Mouse (Mus musculus): Measurements from ENCODE around the gene Gm10681.
A peak's percentile ranks its signal among the peaks of the same experiment; 100 is the strongest.
"Not testable (repeated sequence)": the region's sequence is repeated elsewhere in the genome, so short reads cannot be mapped to it uniquely, and the experiment has no call there.

Gene Gm10681

DNA sequence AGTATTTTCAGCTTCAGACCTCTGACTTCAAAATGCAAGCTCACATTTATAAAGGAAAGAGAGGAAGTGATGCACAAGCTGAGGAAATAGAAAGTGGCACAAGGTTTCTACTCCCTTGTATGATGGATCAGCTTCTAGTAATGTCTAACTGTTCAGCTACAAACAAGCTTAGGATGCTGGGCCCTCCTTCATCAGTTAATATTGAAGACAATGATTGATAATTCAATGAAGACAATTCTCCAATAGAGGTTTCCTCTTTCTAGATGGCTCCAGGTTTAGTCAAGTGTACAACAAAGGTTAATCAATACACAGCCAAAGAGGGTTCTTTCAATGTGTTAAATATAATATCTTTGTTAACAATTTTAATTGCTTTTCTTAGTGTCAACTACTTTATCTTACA lies at the start of gene Gm10681:
TSS of gene Gm10681 (minus strand) at position 101 of the 400 bp plus-strand sequence.
- DNase-seq (ENCODE audit: inconsistent age in 2 of 2, low spot score in 1 of 2), result no peak

DNA sequence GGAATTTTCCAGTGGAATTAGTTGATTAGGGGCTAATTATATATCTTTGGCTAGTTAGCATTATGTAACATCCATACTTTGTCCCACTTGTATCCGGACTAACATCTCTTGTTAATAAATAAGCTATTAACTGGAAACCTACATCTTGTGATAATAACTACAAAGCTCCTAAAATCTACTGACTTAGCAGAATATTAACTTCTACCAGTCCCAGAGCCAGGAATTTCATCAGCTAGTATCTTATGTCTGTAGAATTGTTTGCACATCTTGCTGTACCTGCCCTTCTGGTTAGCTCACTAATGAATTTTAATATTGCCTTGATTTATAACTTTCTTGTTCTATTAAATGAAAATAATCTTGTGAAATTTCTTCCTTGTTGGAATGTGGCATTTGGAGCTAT lies 46.5 kb upstream of the Gm10681 start:
- no peak for DNase-seq (ENCODE audit: inconsistent age in 2 of 2, low spot score in 1 of 2)

- no peak for DNase-seq (ENCODE audit: inconsistent age in 2 of 2, low spot score in 1 of 2)
Measured at GRCm38 (mm10) chr3:98630152-98630551, 41.5 kb upstream of the Gm10681 start, which contains the start of gene Hsd3b5. Hsd3b5 (minus strand) TSS chr3:98630252.

DNA sequence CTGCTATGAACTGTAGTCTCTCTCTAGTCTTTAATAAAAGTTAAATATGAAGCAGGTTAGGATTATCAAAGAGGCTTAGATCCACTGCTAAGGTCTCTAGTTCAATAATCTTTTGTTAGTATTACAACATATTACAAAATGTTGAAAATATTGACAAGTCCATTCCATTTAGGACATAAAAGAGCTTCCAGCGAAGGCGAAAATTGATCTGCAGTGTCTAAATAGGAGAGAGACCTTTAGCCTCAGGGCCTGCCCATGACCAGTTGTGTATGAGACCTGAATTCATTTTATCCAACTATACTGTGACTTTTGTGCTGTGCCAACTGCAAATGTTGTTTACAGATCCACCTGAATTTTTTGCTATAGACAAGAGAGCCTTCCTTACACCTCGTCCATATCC lies 41.0 kb upstream of the Gm10681 start:
- no peak for DNase-seq (ENCODE audit: inconsistent age in 2 of 2, low spot score in 1 of 2)

DNA sequence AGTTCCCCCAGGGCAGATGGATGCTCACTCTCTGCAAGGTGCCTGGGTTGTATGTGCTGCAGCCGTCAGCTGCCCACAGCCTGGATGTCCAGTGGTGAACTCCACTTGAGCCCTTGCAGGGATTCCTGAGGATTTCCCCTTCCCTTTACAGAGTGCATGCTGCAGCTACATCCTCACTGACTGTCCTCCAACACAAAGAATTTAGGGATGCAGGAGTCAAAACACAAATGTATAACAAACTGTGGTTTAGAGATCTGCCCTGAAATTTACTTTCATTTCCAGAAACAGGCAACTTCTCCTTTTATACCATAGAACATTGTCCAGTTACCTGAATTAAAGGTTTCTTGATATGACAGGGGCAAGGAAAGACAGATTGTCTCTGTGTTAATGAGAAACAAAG lies 28.2 kb upstream of the Gm10681 start:
- DNase-seq (ENCODE audit: inconsistent age in 2 of 2, low spot score in 1 of 2), result not testable (repeated sequence)

GRCm38 (mm10) chr3:98616244-98616643 lies 27.6 kb upstream of the Gm10681 start:
- DNase-seq (ENCODE audit: inconsistent age in 2 of 2, low spot score in 1 of 2), result peak in 1 of 2 experiments; percentile 19

- DNase-seq (ENCODE audit: inconsistent age in 2 of 2, low spot score in 1 of 2), result not testable (repeated sequence)
Measured at GRCm38 (mm10) chr3:98614406-98614927, 25.9 kb upstream of the Gm10681 start.

GRCm38 (mm10) chr3:98613963-98614362 lies 25.4 kb upstream of the Gm10681 start:
- DNase-seq (ENCODE audit: inconsistent age in 2 of 2, low spot score in 1 of 2), result no peak

DNA sequence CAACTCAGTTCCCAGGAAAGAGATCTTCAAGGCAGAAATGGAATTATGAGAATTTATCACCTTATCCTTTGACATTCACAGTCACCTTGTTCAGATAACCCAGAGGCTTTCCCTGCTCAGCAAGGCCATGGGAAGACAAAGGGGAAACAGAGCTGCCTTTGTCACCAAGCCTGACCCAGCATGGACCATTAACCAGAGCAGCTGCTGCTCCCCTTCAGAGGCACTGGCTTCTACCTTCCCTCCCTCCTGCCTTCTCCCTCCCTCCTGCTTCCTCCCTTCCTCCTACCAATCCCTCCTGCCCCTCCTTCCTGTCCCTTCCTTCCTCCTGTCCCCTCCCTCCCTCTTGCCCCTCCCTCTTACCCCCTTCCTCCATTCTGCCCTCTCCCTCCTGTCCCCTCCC lies 24.9 kb upstream of the Gm10681 start:
- not testable (repeated sequence) for DNase-seq (ENCODE audit: inconsistent age in 2 of 2, low spot score in 1 of 2)

DNA sequence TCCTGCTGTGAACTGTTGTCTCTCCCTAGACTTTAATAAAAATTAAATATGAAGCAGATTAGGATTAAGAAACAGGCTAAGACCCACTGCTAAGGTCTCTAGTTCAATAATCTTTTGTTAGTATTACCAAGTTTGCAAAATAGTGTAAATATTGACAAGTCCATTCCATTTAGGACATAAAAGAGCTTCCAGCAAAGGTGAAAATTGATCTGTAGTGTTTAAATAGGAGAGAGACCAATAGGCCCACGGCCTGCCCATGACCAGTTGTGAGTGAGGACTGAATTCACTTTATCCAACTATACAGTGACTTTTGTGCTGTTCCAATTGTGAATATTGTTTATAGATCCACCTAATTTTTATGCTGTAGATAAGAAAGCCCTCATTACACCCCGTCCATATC lies 886 bp downstream of the Gm10681 start:
- no peak for DNase-seq (ENCODE audit: inconsistent age in 2 of 2, low spot score in 1 of 2)

DNA sequence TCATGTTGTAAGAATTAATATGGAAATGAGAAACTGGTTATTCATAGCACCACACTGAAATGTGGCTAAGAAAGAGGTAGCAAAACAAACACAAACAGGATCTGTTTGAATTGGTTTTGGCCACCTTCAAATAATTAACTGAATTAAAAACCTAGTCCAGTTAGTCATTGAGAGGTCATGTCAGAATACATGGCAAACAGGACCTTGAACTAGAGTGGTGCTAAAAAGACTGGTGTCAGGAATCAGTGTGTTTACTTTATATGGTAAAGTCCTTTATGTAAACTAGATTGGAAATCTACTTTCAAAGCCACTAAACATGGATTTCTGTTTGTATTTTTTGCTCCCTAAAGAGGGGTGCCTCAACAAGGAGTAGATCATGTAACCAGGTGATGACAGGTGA lies 6.0 kb downstream of the Gm10681 start:
- not testable (repeated sequence) for DNase-seq (ENCODE audit: inconsistent age in 2 of 2, low spot score in 1 of 2)

DNA sequence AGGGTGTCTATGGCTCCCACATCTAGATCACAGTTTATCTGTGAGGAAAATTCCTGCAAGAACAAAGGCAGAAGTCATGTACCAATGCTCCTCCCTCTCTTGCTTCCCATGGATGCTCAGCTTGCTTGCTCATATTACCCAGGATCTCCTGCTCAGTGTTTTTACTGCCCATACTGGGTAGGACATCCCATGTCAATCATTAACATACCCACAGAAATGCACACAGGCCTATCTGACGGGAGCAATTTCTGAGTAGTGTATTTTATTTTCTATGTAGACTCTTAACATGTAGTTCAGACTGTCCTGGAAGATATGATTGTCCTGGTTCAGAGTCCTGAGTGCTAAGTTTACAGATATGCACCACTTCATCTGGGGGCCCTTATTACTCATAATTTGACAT lies 6.4 kb downstream of the Gm10681 start:
- not testable (repeated sequence) for DNase-seq (ENCODE audit: inconsistent age in 2 of 2, low spot score in 1 of 2)

GRCm38 (mm10) chr3:98581024-98581423 lies 7.6 kb downstream of the Gm10681 start:
- peak; percentile 15 to 51 for DNase-seq (ENCODE audit: inconsistent age in 2 of 2, low spot score in 1 of 2)

- not testable (repeated sequence) for DNase-seq (ENCODE audit: inconsistent age in 2 of 2, low spot score in 1 of 2)
Measured at GRCm38 (mm10) chr3:98567717-98568116, 20.9 kb downstream of the Gm10681 start.

DNA sequence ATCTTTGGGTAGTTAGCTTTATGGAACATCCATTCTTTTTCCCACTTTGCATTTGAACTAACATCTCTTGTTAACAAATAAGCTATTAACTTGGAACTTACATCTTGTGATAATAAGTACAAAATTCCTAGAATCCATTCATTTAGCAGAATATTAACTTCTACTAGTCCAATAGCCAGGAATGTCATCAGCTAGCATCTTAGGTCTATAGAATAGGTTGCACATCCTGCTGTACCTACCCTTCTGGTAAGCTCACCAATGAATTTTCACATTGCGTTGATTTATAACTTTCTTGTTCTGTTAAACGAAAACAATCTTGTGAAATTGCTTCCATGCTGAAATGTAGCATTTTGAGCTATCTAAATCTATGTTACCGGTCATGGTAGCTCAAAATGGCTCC lies 23.7 kb downstream of the Gm10681 start:
- DNase-seq (ENCODE audit: inconsistent age in 2 of 2, low spot score in 1 of 2), result not testable (repeated sequence)

DNA sequence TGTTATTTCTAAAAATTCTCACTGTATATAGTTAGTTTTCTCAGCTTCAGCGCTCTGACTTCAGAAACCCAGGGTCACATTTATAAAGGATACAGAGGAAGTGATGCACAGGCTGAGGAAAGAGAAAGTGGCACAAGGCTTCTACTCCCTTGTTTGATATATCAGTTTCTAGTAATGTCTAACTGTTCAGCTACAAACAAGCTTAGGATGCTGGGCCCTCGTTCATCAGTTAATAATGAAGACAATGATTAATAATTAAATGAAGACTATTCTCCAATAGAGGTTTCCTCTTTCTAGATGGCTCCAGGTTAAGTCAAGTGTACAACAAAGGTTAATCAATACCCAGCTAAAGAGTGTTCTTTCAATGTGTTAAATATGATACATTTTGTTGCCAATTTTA lies 24.8 kb downstream of the Gm10681 start:
- not testable (repeated sequence) for DNase-seq (ENCODE audit: inconsistent age in 2 of 2, low spot score in 1 of 2)

- not testable (repeated sequence) for DNase-seq (ENCODE audit: inconsistent age in 2 of 2, low spot score in 1 of 2)
Measured at GRCm38 (mm10) chr3:98560711-98561110, 27.9 kb downstream of the Gm10681 start.

GRCm38 (mm10) chr3:98550832-98551231 lies 37.8 kb downstream of the Gm10681 start:
- not testable (repeated sequence) for DNase-seq (ENCODE audit: inconsistent age in 2 of 2, low spot score in 1 of 2)

GRCm38 (mm10) chr3:98550215-98550614 lies 38.4 kb downstream of the Gm10681 start:
- DNase-seq (ENCODE audit: inconsistent age in 2 of 2, low spot score in 1 of 2), result not testable (repeated sequence)

DNA sequence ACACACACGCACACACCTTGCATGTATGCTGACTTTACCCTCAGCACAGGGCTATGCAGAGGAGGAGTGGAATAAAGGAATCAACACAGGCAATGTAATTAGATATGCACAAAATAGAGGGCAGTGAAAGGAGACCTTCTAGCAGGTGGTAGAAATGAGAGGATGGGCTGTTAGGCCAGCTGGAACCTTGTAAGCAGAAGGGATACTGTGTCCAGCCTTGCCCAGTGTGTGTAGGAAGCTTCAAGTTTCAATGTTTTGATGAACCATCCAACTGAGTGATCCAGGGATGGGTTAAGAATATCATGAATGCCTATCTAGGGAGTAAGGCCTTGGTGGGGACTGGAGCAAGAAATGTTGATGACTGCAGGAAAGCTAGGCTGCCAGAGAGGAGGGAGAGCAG lies 40.1 kb downstream of the Gm10681 start:
- DNase-seq (ENCODE audit: inconsistent age in 2 of 2, low spot score in 1 of 2), result not testable (repeated sequence)

DNA sequence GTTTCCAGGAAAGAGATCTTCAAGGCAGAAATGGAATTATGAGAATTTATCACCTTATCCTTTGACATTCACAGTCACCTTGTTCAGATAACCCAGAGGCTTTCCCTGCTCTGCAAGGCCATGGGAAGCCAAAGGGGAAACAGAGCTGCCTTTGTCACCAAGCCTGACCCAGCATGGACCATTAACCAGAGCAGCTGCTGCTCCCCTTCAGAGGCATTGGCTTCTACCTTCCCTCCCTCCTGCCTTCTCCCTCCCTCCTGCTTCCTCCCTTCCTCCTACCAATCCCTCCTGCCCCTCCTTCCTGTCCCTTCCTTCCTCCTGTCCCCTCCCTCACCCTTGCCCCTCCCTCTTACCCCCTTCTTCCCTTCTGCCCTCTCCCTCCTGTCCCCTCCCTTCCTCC lies 41.0 kb downstream of the Gm10681 start:
- not testable (repeated sequence) for DNase-seq (ENCODE audit: inconsistent age in 2 of 2, low spot score in 1 of 2)

DNA sequence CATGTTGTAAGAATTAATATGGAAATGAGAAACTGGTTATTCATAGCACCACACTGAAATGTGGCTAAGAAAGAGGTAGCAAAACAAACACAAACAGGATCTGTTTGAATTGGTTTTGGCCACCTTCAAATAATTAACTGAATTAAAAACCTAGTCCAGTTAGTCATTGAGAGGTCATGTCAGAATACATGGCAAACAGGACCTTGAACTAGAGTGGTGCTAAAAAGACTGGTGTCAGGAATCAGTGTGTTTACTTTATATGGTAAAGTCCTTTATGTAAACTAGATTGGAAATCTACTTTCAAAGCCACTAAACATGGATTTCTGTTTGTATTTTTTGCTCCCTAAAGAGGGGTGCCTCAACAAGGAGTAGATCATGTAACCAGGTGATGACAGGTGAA lies 63.6 kb downstream of the Gm10681 start:
- not testable (repeated sequence) for DNase-seq (ENCODE audit: inconsistent age in 2 of 2, low spot score in 1 of 2)

DNA sequence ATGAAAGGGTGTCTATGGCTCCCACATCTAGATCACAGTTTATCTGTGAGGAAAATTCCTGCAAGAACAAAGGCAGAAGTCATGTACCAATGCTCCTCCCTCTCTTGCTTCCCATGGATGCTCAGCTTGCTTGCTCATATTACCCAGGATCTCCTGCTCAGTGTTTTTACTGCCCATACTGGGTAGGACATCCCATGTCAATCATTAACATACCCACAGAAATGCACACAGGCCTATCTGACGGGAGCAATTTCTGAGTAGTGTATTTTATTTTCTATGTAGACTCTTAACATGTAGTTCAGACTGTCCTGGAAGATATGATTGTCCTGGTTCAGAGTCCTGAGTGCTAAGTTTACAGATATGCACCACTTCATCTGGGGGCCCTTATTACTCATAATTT lies 64.1 kb downstream of the Gm10681 start:
- not testable (repeated sequence) for DNase-seq (ENCODE audit: inconsistent age in 2 of 2, low spot score in 1 of 2)

All from adrenal gland, adult (tissue).